Mouse (Mus musculus) embryonic fibroblast, embryonic 13.5 days (primary cell): ENCODE data around the gene Asb7. TPM values are rescaled to one million over a fixed set of nuclear protein-coding genes. Genes with fewer than 3 reads are reported as not detected.

Source experiments
- H3K27ac ChIP-seq: 2 replicates; pipeline ENCODE4 v1.5.1; 2012; ENCODE audit warnings: low read length, control low read depth, inconsistent platforms; ENCODE audit not compliant: insufficient read depth
- H3K4me1 ChIP-seq: 2 replicates; pipeline ENCODE4 v1.6.1; 2011; ENCODE audit warnings: low read length; ENCODE audit not compliant: control insufficient read depth, insufficient read depth
- H3K4me3 ChIP-seq: 2 replicates; pipeline ENCODE4 v1.5.1; 2011; ENCODE audit warnings: mild to moderate bottlenecking, control low read depth, low read length; ENCODE audit not compliant: insufficient read depth
- CTCF ChIP-seq: IDR thresholded peaks from 2 replicates; pipeline ENCODE4 v1.5.1; 2011; ENCODE audit warnings: mild to moderate bottlenecking, control low read depth, low read length, moderate library complexity, borderline replicate concordance; ENCODE audit not compliant: insufficient read depth
- POLR2A ChIP-seq: IDR thresholded peaks from 2 replicates; pipeline ENCODE4 v1.6.1; 2011; ENCODE audit warnings: low read depth, mild to moderate bottlenecking, control low read depth, low read length, moderate library complexity
- polyA plus RNA-seq: library from polyadenylated mRNA; stranded (reverse); fragments of >200 nt; gene quantifications from 2 replicates; pipeline ENCODE4 v1.2.4, GENCODE M21; 2011; ENCODE audit warnings: low read depth; ENCODE audit not compliant: missing spikeins, insufficient read length

The Asb7 gene
- polyA plus RNA-seq, 1 experiment, result 17.5 TPM

GRCm38 (mm10) chr7:66623436-66623835, 66.0 kb downstream of the Asb7 start:
- no peak overlapping the region for H3K4me3 ChIP-seq
- H3K4me1 ChIP-seq, result no peaks in the 10 kb centered on the region; the same call in 1 of the 2 replicates
- H3K27ac ChIP-seq, result no peak overlapping the region
- TF ChIP-seq POLR2A, result no peak
- no peak for TF ChIP-seq CTCF

GRCm38 (mm10) chr7:66601846-66602245, 87.5 kb downstream of the Asb7 start:
- no peak for TF ChIP-seq POLR2A
- no peak for TF ChIP-seq CTCF
- Histone ChIP-seq H3K27ac (no peak overlapping the region), H3K4me3 (no peak overlapping the region), H3K4me1 (peaks cover 13% of the 10 kb centered on the region)

- TF ChIP-seq CTCF, result no peak
- TF ChIP-seq POLR2A, result no peak
- Histone ChIP-seq H3K27ac (no peak overlapping the region), H3K4me3 (no peak overlapping the region), H3K4me1 (peaks cover 13% of the 10 kb centered on the region)
Measured at GRCm38 (mm10) chr7:66600622-66601610, 88.5 kb downstream of the Asb7 start.

- peaks cover 13% of the 10 kb centered on the region for H3K4me1 ChIP-seq
- TF ChIP-seq POLR2A (no peak), CTCF (no peak)
- H3K4me3 ChIP-seq, result no peak overlapping the region
- no peak overlapping the region for H3K27ac ChIP-seq
Measured at GRCm38 (mm10) chr7:66600126-66600525, 89.3 kb downstream of the Asb7 start.

GRCm38 (mm10) chr7:66597900-66598299, 91.5 kb downstream of the Asb7 start:
- Histone ChIP-seq H3K4me1 (peaks cover 15% of the 10 kb centered on the region), H3K27ac (0 out of 2 replicates have a peak overlapping the region, but pooled peaks have one; percentile 6), H3K4me3 (no peak overlapping the region)
- no peak for TF ChIP-seq CTCF
- no peak for TF ChIP-seq POLR2A

Other genes starting within 250 kb of the Asb7 start
- 12.1 and 12.3 TPM in 2 replicates for gene Lins1, start 293 bp upstream of the Asb7 start, polyA plus RNA-seq
- gene Cers3, start 53.9 kb upstream of the Asb7 start, polyA plus RNA-seq, result 0.58 TPM in 1 of 2 replicates, not detected in the other
- gene Adamts17, start 150.1 kb upstream of the Asb7 start, polyA plus RNA-seq, result 0.77 and 1.3 TPM in 2 replicates